Mouse (Mus musculus) forebrain, embryonic 14.5 days (tissue): ENCODE results near the gene Mtm1. TPM values are rescaled to one million over a fixed set of nuclear protein-coding genes. Genes with fewer than 3 reads are reported as not detected.

ENCODE experiments used
- ATAC-seq: fragments of 200-750 bp; cut with Nextera tagmentation; 2 replicates; pipeline ENCODE4 v1.8.0; 2017; ENCODE audit warnings: mild to moderate bottlenecking, moderate library complexity
- DNase-seq: peaks from one replicate; pipeline ENCODE4 v3.0.0-alpha.2; 2015; ENCODE audit warnings: low spot score
- H3K27ac ChIP-seq: fragments of 300-500 bp; sonication (generic); 2 replicates; pipeline ENCODE4 v1.5.1; 2014; ENCODE audit warnings: low read depth, mild to moderate bottlenecking, control low read depth, low read length, moderate library complexity
- H3K27me3 ChIP-seq: fragments of 300-500 bp; sonication (generic); replicated peaks from 2 replicates; pipeline ENCODE4 v1.6.1; 2014; ENCODE audit warnings: low read length, control low read depth, mixed read lengths; ENCODE audit not compliant: control insufficient read depth, insufficient read depth
- H3K36me3 ChIP-seq: fragments of 300-500 bp; sonication (generic); 2 replicates; pipeline ENCODE4 v1.6.1; 2014; ENCODE audit warnings: low read length, control low read depth; ENCODE audit not compliant: control insufficient read depth, insufficient read depth
- H3K4me1 ChIP-seq: fragments of 300-500 bp; sonication (generic); 2 replicates; pipeline ENCODE4 v1.6.1; 2014; ENCODE audit warnings: antibody characterized with exemption, low read length, control low read depth; ENCODE audit not compliant: control insufficient read depth, insufficient read depth
- H3K4me2 ChIP-seq: fragments of 300-500 bp; sonication (generic); 2 replicates; pipeline ENCODE4 v1.6.1; 2014; ENCODE audit warnings: mild to moderate bottlenecking, control low read depth, low read length
- H3K4me3 ChIP-seq: fragments of 300-500 bp; sonication (generic); 2 replicates; pipeline ENCODE4 v1.5.1; 2014; ENCODE audit warnings: low read depth, low read length, control low read depth
- H3K9ac ChIP-seq: fragments of 300-500 bp; sonication (generic); 2 replicates; pipeline ENCODE4 v1.6.1; 2014; ENCODE audit warnings: mild to moderate bottlenecking, low read length, control low read depth, moderate library complexity
- H3K9me3 ChIP-seq: fragments of 300-500 bp; sonication (generic); replicated peaks from 2 replicates; pipeline ENCODE4 v1.6.1; 2016; ENCODE audit warnings: low read length, control low read depth, mixed read lengths; ENCODE audit not compliant: control insufficient read depth
- WGBS: fragments of 180-500 bp; shearing (Covaris S2); extraction: QIAGEN DNeasy Blood & Tissue Kit; methylation state at CpG from one replicate; pipeline ENCODE4 v1.1.7; 2014; 5-methylcytosine and 5-hydroxymethylcytosine counted together
- polyA plus RNA-seq: library from polyadenylated mRNA; unstranded; fragments of >200 nt; fragmentation: Nextera tagmentation; extraction: Ambion mirVana; gene quantifications from 2 replicates; pipeline ENCODE4 v1.2.1, GENCODE M21; 2014

Mtm1 gene
- 4.5 and 4.6 TPM in 2 replicates for polyA plus RNA-seq

- Histone ChIP-seq H3K4me2 (no peak within 1 kb of the TSS), H3K9me3 (no peaks in the 10 kb centered on the region), H3K9ac (no peak within 1 kb of the TSS), H3K4me3 (no peak within 1 kb of the TSS), H3K36me3 (no peaks in the 10 kb centered on the region), H3K4me1 (no peaks in the 10 kb centered on the region), H3K27ac (no peak within 1 kb of the TSS), H3K27me3 (no peaks in the 10 kb centered on the region)
- ATAC-seq: no peak
- peak; percentile 0 for DNase-seq
- 37% methylated on average over 1 of the region's 1 CpGs for WGBS
Observed at GRCm38 (mm10) chrX:71210467-71210866, at the start of gene Mtm1. Mtm1 (plus strand) TSS chrX:71210767.

GRCm38 (mm10) chrX:71181526-71181925 is 29.0 kb upstream of the Mtm1 start:
- WGBS: 60% methylated on average over 3 of the region's 3 CpGs
- no peak overlapping the region for H3K9ac ChIP-seq
- no peak overlapping the region for H3K4me3 ChIP-seq
- no peaks in the 10 kb centered on the region for H3K27me3 ChIP-seq
- H3K36me3 ChIP-seq: no peaks in the 10 kb centered on the region
- no peak overlapping the region for H3K4me2 ChIP-seq
- DNase-seq (peak; percentile 13), ATAC-seq (peak; percentile 52; the same call in 1 of the 2 replicates)
- H3K27ac ChIP-seq: no peak overlapping the region
- H3K9me3 ChIP-seq: no peaks in the 10 kb centered on the region
- no peaks in the 10 kb centered on the region for H3K4me1 ChIP-seq

- Histone ChIP-seq H3K27ac (no peak overlapping the region), H3K9ac (no peak overlapping the region), H3K4me2 (no peak overlapping the region), H3K27me3 (no peaks in the 10 kb centered on the region), H3K36me3 (no peaks in the 10 kb centered on the region), H3K4me1 (no peaks in the 10 kb centered on the region), H3K4me3 (no peak overlapping the region), H3K9me3 (no peaks in the 10 kb centered on the region)
- no peak for ATAC-seq
- WGBS: 86% methylated on average over 4 of the region's 4 CpGs
- no peak for DNase-seq
Observed at GRCm38 (mm10) chrX:71183671-71184070, 26.9 kb upstream of the Mtm1 start.

GRCm38 (mm10) chrX:71186396-71186795 is 24.2 kb upstream of the Mtm1 start:
- no peaks in the 10 kb centered on the region for H3K36me3 ChIP-seq
- DNase-seq: no peak
- H3K9ac ChIP-seq: no peak overlapping the region
- WGBS: 71% methylated on average over 1 of the region's 1 CpGs
- H3K27ac ChIP-seq: no peak overlapping the region
- no peak overlapping the region for H3K4me3 ChIP-seq
- H3K9me3 ChIP-seq: no peaks in the 10 kb centered on the region
- H3K4me2 ChIP-seq: no peak overlapping the region
- ATAC-seq: no peak
- H3K27me3 ChIP-seq: no peaks in the 10 kb centered on the region
- no peaks in the 10 kb centered on the region for H3K4me1 ChIP-seq

GRCm38 (mm10) chrX:71204776-71205175 is 5.8 kb upstream of the Mtm1 start:
- Histone ChIP-seq H3K9ac (no peak overlapping the region), H3K4me1 (no peaks in the 10 kb centered on the region), H3K27ac (no peak overlapping the region), H3K4me3 (no peak overlapping the region), H3K36me3 (no peaks in the 10 kb centered on the region), H3K9me3 (no peaks in the 10 kb centered on the region), H3K27me3 (no peaks in the 10 kb centered on the region), H3K4me2 (no peak overlapping the region)
- no peak for ATAC-seq
- DNase-seq: no peak
- 71% methylated on average over 2 of the region's 2 CpGs for WGBS

GRCm38 (mm10) chrX:71205821-71206542 is 4.6 kb upstream of the Mtm1 start:
- no peak for DNase-seq
- no peaks in the 10 kb centered on the region for H3K27me3 ChIP-seq
- 91% methylated on average over 1 of the region's 1 CpGs for WGBS
- H3K4me3 ChIP-seq: no peak overlapping the region
- H3K9me3 ChIP-seq: no peaks in the 10 kb centered on the region
- no peak overlapping the region for H3K9ac ChIP-seq
- H3K27ac ChIP-seq: no peak overlapping the region
- no peaks in the 10 kb centered on the region for H3K4me1 ChIP-seq
- no peak for ATAC-seq
- H3K4me2 ChIP-seq: no peak overlapping the region
- no peaks in the 10 kb centered on the region for H3K36me3 ChIP-seq

- ATAC-seq: no peak
- Histone ChIP-seq H3K36me3 (no peaks in the 10 kb centered on the region), H3K4me1 (no peaks in the 10 kb centered on the region), H3K9ac (no peak overlapping the region), H3K9me3 (no peaks in the 10 kb centered on the region), H3K27me3 (no peaks in the 10 kb centered on the region), H3K4me3 (no peak overlapping the region), H3K4me2 (no peak overlapping the region), H3K27ac (no peak overlapping the region)
- 88% methylated on average over 1 of the region's 1 CpGs for WGBS
- no peak for DNase-seq
Observed at GRCm38 (mm10) chrX:71206595-71206994, 4.0 kb upstream of the Mtm1 start.

GRCm38 (mm10) chrX:71212911-71213310 is 2.3 kb downstream of the Mtm1 start:
- H3K4me2 ChIP-seq: no peak overlapping the region
- no peaks in the 10 kb centered on the region for H3K9me3 ChIP-seq
- DNase-seq: peak; percentile 55
- no peaks in the 10 kb centered on the region for H3K27me3 ChIP-seq
- H3K27ac ChIP-seq: no peak overlapping the region
- ATAC-seq: peak; percentile 8; the same call in 1 of the 2 replicates
- WGBS: 38% methylated on average over 4 of the region's 4 CpGs
- H3K4me3 ChIP-seq: no peak overlapping the region
- H3K36me3 ChIP-seq: no peaks in the 10 kb centered on the region
- H3K9ac ChIP-seq: no peak overlapping the region
- no peaks in the 10 kb centered on the region for H3K4me1 ChIP-seq

GRCm38 (mm10) chrX:71214441-71215112 is 4.0 kb downstream of the Mtm1 start:
- DNase-seq: peak; percentile 88
- H3K27ac ChIP-seq: no peak overlapping the region
- H3K36me3 ChIP-seq: no peaks in the 10 kb centered on the region
- no peaks in the 10 kb centered on the region for H3K27me3 ChIP-seq
- ATAC-seq: peak; percentile 95
- H3K4me3 ChIP-seq: peak overlapping the region; percentile 41
- no peaks in the 10 kb centered on the region for H3K4me1 ChIP-seq
- peak overlapping the region; percentile 56 for H3K9ac ChIP-seq
- H3K9me3 ChIP-seq: no peaks in the 10 kb centered on the region
- H3K4me2 ChIP-seq: peak overlapping the region; percentile 55
- 39% methylated on average over 20 of the region's 20 CpGs for WGBS
